Mouse (Mus musculus) cortical plate, adult 2 months (tissue): ENCODE results near the gene Prkacb. TPM values are rescaled to one million over a fixed set of nuclear protein-coding genes. Genes with fewer than 3 reads are reported as not detected.

Experiments
- H3K27ac ChIP-seq: fragments of 200-500 bp; 2 replicates; pipeline ENCODE4 v1.5.1; 2012; ENCODE audit warnings: low read length, control low read depth, inconsistent platforms; ENCODE audit not compliant: insufficient read depth
- H3K4me1 ChIP-seq: fragments of 200-500 bp; 2 replicates; pipeline ENCODE4 v1.6.1; 2011; ENCODE audit warnings: low read length; ENCODE audit not compliant: control insufficient read depth, insufficient read depth
- H3K4me3 ChIP-seq: fragments of 200-500 bp; 2 replicates; pipeline ENCODE4 v1.5.1; 2011; ENCODE audit warnings: mild to moderate bottlenecking, low read length, control low read depth; ENCODE audit not compliant: insufficient read depth
- CTCF ChIP-seq: fragments of 200-500 bp; IDR thresholded peaks from 2 replicates; pipeline ENCODE4 v1.5.1; 2011; ENCODE audit warnings: mild to moderate bottlenecking, control low read depth, low read length; ENCODE audit not compliant: insufficient read depth; ENCODE audit errors: extremely low read depth
- POLR2A ChIP-seq: fragments of 200-500 bp; IDR thresholded peaks from 2 replicates; pipeline ENCODE4 v1.6.1; 2011; ENCODE audit warnings: mild to moderate bottlenecking, low read length, control low read depth; ENCODE audit not compliant: insufficient read depth; ENCODE audit errors: extremely low read depth
- polyA plus RNA-seq: library from polyadenylated mRNA; depleted of rRNA; stranded (reverse); fragments of >200 nt; gene quantifications from 2 replicates; pipeline ENCODE4 v1.2.3, GENCODE M21; 2012; rRNA removed

Gene Prkacb
- polyA plus RNA-seq, 1 experiment: 258 TPM

- Histone ChIP-seq H3K4me1 (peaks cover 3% of the 10 kb centered on the region; the same call in 1 of the 2 replicates), H3K27ac (no peak overlapping the region), H3K4me3 (peak overlapping the region; percentile 45)
- TF ChIP-seq CTCF: no peak
- no peak for TF ChIP-seq POLR2A
These were observed 131.1 kb downstream of the Prkacb start for GRCm38 (mm10) chr3:146681696-146682095.

DNA sequence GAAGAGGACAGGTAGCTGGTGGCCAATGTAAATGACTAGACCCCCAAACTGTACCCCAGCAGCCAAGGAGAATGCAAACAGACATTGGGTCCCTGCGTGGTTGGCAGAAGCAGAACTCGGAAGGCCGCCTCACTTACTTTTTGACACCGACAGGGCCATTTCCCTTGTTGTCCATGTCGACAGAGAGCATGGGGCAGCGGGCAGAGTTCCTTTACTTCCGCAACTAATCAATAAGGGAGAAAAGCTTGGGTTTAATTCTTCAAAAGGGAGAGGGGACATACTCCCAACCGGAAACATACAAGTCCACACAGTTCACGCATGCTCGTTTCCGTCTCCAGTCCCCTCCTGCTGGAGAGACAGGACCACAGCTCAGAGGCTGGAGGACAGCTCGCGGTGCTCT is 132.2 kb downstream of the Prkacb start:
- H3K27ac ChIP-seq: no peak overlapping the region
- H3K4me1 ChIP-seq: peaks cover 3% of the 10 kb centered on the region; the same call in 1 of the 2 replicates
- H3K4me3 ChIP-seq: no peak overlapping the region
- TF ChIP-seq CTCF (no peak), POLR2A (no peak)

DNA sequence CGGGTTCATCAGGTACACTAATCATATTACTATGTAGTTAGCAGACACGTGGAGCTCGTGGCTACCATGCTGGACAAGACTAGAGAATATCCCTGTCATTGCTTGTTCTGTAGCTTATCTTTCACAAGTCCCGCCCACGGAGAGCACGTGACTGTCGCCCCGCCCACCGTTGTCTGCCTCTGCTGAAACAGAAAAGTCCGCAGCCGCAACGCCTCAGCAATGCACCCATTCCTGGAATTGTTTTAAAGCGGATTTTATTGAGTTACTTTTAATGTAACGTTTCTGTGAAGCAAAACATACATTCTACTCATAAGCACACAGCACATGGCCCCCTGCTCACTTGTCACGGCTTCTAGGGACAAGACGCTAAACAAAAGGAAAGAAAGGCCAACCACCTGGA is 133.1 kb downstream of the Prkacb start:
- Histone ChIP-seq H3K27ac (no peak overlapping the region), H3K4me3 (no peak overlapping the region), H3K4me1 (peaks cover 3% of the 10 kb centered on the region; the same call in 1 of the 2 replicates)
- TF ChIP-seq POLR2A (no peak), CTCF (no peak)

Other genes starting within 250 kb of the Prkacb start
- gene Uox, start 242.6 kb downstream of the Prkacb start, polyA plus RNA-seq: 0.74 and 0.75 TPM in 2 replicates
- 0.04 TPM in 1 of 2 replicates, not detected in the other for gene Dnase2b, start 197.4 kb downstream of the Prkacb start, polyA plus RNA-seq
- 0.10 TPM in 1 of 2 replicates, not detected in the other for gene 4930503B20Rik, start 161.7 kb downstream of the Prkacb start, polyA plus RNA-seq
- gene Samd13, start 127.4 kb downstream of the Prkacb start, polyA plus RNA-seq: 0.42 and 0.54 TPM in 2 replicates
- 68.5 and 70.9 TPM in 2 replicates for gene Ttll7, start 39.4 kb upstream of the Prkacb start, polyA plus RNA-seq